Mouse (Mus musculus) layer of hippocampus, postnatal 36 days (tissue): ENCODE results near the gene Rplp1. TPM values are rescaled to one million over a fixed set of nuclear protein-coding genes. Genes with fewer than 3 reads are reported as not detected.

ENCODE experiments used
- DNase-seq, 2 experiments: peaks; one replicate each; pipeline ENCODE4 v3.0.0; 2022
- total RNA-seq, 2 experiments: library from RNA; stranded (reverse); gene quantifications; 2 replicates each; pipeline ENCODE4 v1.2.3; 2021

Gene Rplp1
- total RNA-seq, 2 experiments from 2014 or later = 1,474 to 1,494 TPM

GRCm38 (mm10) chr9:61911300-61912128 is 2.8 kb downstream of the Rplp1 start:
- DNase-seq = no peak

DNA sequence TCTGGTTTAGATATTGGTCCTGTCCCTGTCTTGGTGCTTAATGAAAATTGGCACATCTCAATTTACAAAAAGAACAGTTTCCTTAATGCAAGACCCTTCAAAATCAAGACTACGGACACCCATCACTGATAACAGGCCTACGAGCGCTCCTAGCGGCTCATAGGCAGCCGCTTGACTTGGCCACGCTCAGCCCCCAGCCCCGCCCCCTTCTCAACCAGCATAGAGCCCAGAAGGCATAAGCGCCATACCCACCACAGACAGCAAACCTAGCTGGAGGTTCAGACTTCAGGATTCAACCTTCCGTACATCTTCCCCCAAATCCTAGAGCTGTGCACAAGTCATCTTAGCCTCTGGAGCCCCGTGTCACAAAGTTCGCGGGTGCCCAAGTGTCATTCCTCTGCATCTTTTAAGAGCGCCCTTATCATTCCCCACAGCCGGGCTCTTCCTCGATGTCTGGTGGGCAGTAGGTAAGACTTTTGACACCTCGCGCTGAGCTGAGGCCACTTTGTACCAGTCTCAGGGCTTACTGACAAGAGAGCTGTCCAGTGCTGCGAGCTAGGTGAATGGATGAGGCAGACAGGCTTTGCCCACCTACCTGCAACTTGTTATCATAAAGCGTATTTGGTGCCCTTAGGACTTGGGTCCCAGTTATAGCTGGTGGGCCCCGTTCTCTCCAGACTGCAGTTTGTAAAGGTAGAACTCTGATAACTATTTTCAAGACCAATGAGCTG is 3.7 kb downstream of the Rplp1 start:
- DNase-seq = no peak

GRCm38 (mm10) chr9:61909633-61910032 is 4.7 kb downstream of the Rplp1 start:
- DNase-seq = no peak

DNA sequence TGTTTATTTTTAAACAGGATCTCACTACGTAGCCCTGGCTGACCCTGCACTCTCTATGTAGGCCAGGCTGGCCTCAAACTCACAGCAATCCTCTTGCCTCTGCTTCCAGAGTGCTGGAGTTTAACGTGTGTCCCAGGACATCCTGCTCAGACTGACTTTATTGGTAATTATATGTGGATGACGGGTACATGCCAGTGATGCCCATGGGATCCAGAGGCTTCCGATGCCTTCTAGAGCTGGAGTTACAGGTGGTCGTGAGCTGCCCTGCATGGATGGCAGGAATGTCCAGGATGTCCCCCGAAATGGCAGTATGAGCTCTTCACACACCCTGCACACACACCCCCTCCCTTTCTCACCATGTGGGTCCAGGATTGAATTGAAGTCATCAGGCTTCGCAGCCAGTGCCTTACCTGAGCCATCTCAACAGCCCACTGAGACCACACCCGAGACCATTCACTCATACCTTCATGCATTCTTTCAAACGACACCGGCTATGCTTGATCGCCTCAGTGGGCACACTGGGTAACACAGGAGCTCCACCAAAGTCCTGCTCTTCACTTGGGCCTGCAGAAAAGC is 5.4 kb downstream of the Rplp1 start:
- DNase-seq = no peak

GRCm38 (mm10) chr9:61908341-61908740 is 6.0 kb downstream of the Rplp1 start:
- no peak for DNase-seq

DNA sequence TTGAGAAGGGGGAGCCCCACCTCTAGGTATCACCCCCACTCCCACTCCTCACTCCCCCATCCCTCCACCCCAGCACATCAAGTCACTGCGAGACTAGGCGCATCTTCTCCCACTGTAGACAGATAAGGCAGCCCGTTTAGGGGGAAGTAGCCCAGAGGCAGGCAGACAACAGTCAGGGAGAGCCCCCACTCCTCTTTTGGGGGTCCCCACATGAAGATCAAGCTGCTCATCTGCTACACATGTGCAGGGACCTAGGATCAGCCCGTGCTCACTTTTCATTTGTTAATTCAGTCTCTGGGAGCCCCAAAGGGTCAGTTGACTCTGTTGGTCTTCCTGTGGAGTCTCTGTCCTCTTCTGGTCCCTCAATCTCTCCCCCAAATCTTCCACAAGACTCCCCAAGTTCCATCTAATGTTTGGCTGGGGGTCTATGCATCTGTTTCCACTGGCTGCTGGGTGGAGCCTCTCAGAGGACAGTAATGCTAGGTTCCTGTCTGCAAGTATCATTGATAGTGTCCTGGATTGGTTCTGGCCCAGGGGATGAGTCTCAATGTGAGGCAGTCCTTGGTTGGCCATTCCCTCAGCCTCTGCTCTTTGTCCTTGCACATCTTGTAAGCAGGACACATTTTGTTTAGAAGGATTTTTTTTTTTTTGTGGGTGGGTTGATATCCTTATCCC is 6.6 kb downstream of the Rplp1 start:
- no peak for DNase-seq

DNA sequence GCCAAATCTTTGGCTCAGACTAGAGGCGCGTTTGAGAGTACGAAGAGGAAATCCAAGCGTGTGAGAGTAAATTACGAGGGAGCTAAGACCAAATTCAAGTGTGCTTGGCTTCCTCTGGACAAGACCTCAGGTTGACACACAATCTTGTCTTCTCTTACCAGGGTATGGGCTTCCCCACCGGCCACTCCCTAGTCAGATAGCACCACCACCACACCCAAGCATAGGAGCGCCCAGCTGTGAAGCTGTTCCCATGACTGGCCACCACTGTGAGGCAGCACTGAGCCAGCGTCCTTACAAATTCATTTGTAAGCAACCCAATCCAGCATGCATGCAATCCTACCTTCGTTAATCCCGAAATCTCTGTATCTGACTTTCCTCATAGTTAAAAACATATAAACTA is 7.4 kb downstream of the Rplp1 start:
- DNase-seq = no peak

GRCm38 (mm10) chr9:61905576-61905975 is 8.8 kb downstream of the Rplp1 start:
- DNase-seq = no peak

GRCm38 (mm10) chr9:61904201-61904600 is 10.1 kb downstream of the Rplp1 start:
- no peak for DNase-seq

- peak; percentile 29 to 31 for DNase-seq
Observed at GRCm38 (mm10) chr9:61902445-61902844, 11.9 kb downstream of the Rplp1 start.

DNA sequence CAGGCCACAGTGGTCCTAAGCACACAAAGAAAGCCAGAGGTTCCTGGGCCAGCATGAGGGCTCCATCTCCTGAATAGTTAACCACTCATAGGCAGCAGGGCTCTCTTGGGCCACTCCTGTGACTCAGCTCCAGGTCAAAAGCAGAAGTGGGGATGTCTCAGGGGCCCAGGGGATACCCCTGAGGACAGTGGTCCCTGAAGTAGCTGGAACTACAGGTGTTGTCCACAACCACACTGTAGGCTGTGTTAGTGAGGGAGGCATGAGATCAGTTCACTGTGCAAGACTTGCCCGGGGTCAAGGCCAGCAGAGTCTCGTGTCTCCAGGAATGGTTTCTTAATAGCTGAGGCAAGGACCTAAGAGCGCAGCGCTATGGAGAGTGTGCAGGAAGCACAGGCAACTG is 12.8 kb downstream of the Rplp1 start:
- no peak for DNase-seq

GRCm38 (mm10) chr9:61899804-61900203 is 14.5 kb downstream of the Rplp1 start:
- peak; percentile 78 for DNase-seq

- DNase-seq = peak; percentile 77 to 82
Observed at GRCm38 (mm10) chr9:61898401-61898800, 15.9 kb downstream of the Rplp1 start.

DNA sequence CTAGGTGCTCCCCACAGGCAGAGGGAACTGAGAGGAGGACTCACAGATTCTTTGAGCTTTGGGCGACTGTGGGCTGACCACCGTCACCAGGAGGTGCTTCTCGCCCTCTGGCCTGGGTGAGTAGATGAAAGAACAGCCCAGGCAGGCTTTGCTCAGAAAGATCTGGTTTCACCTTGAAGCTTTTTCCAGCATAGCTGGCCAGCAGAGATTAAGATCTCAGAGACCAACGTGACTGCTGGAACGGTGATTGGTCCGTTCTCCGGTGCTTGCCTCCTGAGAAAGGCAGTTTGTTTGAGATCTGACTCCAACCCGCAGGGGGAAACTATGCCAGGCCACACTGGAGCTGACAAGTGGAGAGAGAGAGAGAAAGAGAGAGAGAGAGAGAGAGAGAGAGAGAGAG is 19.3 kb downstream of the Rplp1 start:
- DNase-seq = no peak

DNA sequence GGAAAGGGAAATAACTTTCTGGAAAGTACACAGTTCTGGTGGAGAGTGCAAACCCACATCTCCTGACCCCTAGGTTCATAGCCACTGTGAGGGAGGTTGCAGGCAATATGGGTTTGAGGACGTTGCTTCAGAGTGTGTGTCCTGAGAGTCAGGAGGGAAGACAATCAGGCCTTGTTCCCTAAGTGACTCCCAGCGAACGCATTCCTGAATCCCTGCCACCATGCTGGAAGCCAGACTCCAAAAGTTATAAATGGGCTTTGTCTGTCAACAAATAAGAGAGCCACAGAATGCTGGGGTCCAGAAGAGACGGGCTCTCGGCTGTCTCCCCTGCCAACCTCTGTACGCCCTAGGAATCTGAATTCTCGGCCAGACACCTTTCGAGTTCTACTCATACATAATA is 24.5 kb downstream of the Rplp1 start:
- no peak for DNase-seq

DNA sequence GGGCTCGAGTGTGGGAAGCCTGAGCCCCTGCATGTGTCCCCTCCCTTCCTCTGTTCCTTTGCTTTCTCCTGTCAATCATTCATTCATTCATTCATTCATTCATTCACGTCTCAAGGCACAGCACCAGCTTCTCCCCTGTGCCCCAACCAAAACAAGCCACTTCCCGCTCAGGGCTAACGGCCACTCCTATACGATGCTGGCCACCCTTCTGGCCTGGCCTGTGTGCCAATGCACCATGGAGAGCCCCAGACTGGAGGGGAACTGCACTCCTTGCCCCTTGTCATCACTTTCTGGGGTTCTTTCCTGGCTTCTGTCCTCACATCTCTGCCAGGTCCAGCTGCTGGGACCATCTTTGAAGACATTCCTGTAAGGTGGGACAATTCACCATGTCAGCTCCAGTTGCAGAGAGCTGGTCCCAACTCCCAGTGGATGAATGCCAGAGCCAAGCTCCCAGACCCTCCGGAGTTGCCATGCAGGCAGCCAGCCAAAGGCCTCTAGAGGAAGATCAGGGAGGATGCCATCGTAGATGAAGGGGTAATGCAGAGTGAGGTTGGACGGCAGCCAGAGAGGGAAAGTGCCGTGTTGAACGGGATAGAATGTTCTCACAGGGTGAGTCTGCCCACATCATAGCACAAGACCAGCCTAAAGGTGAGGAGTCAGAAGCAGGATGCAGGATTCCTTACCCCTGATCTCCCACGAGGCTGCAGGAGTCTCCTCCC is 26.5 kb downstream of the Rplp1 start:
- no peak for DNase-seq

- DNase-seq = no peak
Observed at GRCm38 (mm10) chr9:61885964-61886363, 28.4 kb downstream of the Rplp1 start.

GRCm38 (mm10) chr9:61884936-61885335 is 29.4 kb downstream of the Rplp1 start:
- DNase-seq = no peak

GRCm38 (mm10) chr9:61884375-61884774 is 30.0 kb downstream of the Rplp1 start:
- DNase-seq = no peak

- DNase-seq = no peak
Observed at GRCm38 (mm10) chr9:61882179-61882578, 32.2 kb downstream of the Rplp1 start.

GRCm38 (mm10) chr9:61878889-61879288 is 35.5 kb downstream of the Rplp1 start:
- DNase-seq = peak; percentile 58 to 62
